Mouse (Mus musculus) midbrain, embryonic 16.5 days (tissue): Measurements from ENCODE around the gene Rapgef1. TPM values are rescaled to one million over a fixed set of nuclear protein-coding genes. Genes with fewer than 3 reads are reported as not detected.

ENCODE experiments used
- ATAC-seq: fragments of 200-750 bp; cut with Nextera tagmentation; 2 replicates; pipeline ENCODE4 v1.8.0; 2017; ENCODE audit warnings: moderate TSS enrichment
- H3K27ac ChIP-seq: fragments of 300-500 bp; sonication (generic); 2 replicates; pipeline ENCODE4 v1.5.1; 2014; ENCODE audit warnings: mild to moderate bottlenecking, low read length, mixed read lengths
- H3K27me3 ChIP-seq: fragments of 300-500 bp; sonication (generic); 2 replicates; pipeline ENCODE4 v1.6.1; 2014; ENCODE audit warnings: low read depth, low read length, mixed read lengths; ENCODE audit not compliant: control insufficient read depth, insufficient read depth
- H3K36me3 ChIP-seq: fragments of 300-500 bp; sonication (generic); 2 replicates; pipeline ENCODE4 v1.6.1; 2014; ENCODE audit warnings: mild to moderate bottlenecking, low read length, moderate library complexity, mixed read lengths; ENCODE audit not compliant: control insufficient read depth, insufficient read depth
- H3K4me1 ChIP-seq: fragments of 300-500 bp; sonication (generic); 2 replicates; pipeline ENCODE4 v1.6.1; 2014; ENCODE audit warnings: mild to moderate bottlenecking, low read length, mixed read lengths; ENCODE audit not compliant: control insufficient read depth, insufficient read depth
- H3K4me2 ChIP-seq: fragments of 300-500 bp; sonication (generic); 2 replicates; pipeline ENCODE4 v1.6.1; 2014; ENCODE audit warnings: mild to moderate bottlenecking, low read length, mixed read lengths
- H3K4me3 ChIP-seq: fragments of 300-500 bp; sonication (generic); 2 replicates; pipeline ENCODE4 v1.5.1; 2014; ENCODE audit warnings: low read depth, mild to moderate bottlenecking, low read length, moderate library complexity, mixed read lengths
- H3K9ac ChIP-seq: fragments of 300-500 bp; sonication (generic); 2 replicates; pipeline ENCODE4 v1.6.1; 2014; ENCODE audit warnings: low read depth, low read length, mixed read lengths
- H3K9me3 ChIP-seq: fragments of 300-500 bp; sonication (generic); replicated peaks from 2 replicates; pipeline ENCODE4 v1.6.1; 2014; ENCODE audit warnings: mild to moderate bottlenecking, low read length, mixed read lengths; ENCODE audit not compliant: control insufficient read depth, poor library complexity, severe bottlenecking
- WGBS: fragments of 180-500 bp; shearing (Covaris S2); extraction: QIAGEN DNeasy Blood & Tissue Kit; methylation state at CpG from one replicate; pipeline ENCODE4 v1.1.7; 2014; 5-methylcytosine and 5-hydroxymethylcytosine counted together
- polyA plus RNA-seq: library from polyadenylated mRNA; unstranded; fragments of >200 nt; fragmentation: Nextera tagmentation; extraction: Ambion mirVana; gene quantifications from 2 replicates; pipeline ENCODE4 v1.2.1, GENCODE M21; 2015

Rapgef1 gene
- polyA plus RNA-seq, 1 experiment from 2014 or later = 18.1 TPM

GRCm38 (mm10) chr2:29698421-29699290, 79.1 kb downstream of the Rapgef1 start:
- H3K4me3 ChIP-seq = no peak overlapping the region
- 92% methylated on average over 6 of the region's 6 CpGs for WGBS
- no peak for ATAC-seq

GRCm38 (mm10) chr2:29700898-29701297, 81.4 kb downstream of the Rapgef1 start:
- H3K9ac ChIP-seq = no peak overlapping the region
- H3K36me3 ChIP-seq = peaks cover 46% of the 10 kb centered on the region
- H3K4me2 ChIP-seq = no peak overlapping the region
- no peaks in the 10 kb centered on the region for H3K4me1 ChIP-seq
- H3K4me3 ChIP-seq = no peak overlapping the region
- H3K9me3 ChIP-seq = no peaks in the 10 kb centered on the region
- H3K27ac ChIP-seq = no peak overlapping the region
- no peak for ATAC-seq
- H3K27me3 ChIP-seq = no peaks in the 10 kb centered on the region

More at GRCm38 (mm10) chr2:29698421-29699290, 79.1 kb downstream of the Rapgef1 start:
- H3K36me3 ChIP-seq = peaks cover 35% of the 10 kb centered on the region
- H3K4me2 ChIP-seq = no peak overlapping the region
- H3K4me1 ChIP-seq = no peaks in the 10 kb centered on the region
- H3K9ac ChIP-seq = no peak overlapping the region
- H3K27ac ChIP-seq = no peak overlapping the region
- H3K9me3 ChIP-seq = no peaks in the 10 kb centered on the region
- no peaks in the 10 kb centered on the region for H3K27me3 ChIP-seq

- no peaks in the 10 kb centered on the region for H3K27me3 ChIP-seq
- no peak for ATAC-seq
- H3K4me3 ChIP-seq = no peak overlapping the region
- no peaks in the 10 kb centered on the region for H3K4me1 ChIP-seq
- H3K27ac ChIP-seq = no peak overlapping the region
- 87% methylated on average over 6 of the region's 6 CpGs for WGBS
- H3K36me3 ChIP-seq = peaks cover 47% of the 10 kb centered on the region
- H3K9ac ChIP-seq = no peak overlapping the region
- no peak overlapping the region for H3K4me2 ChIP-seq
- H3K9me3 ChIP-seq = no peaks in the 10 kb centered on the region
These were observed 81.9 kb downstream of the Rapgef1 start for GRCm38 (mm10) chr2:29701393-29701792.

GRCm38 (mm10) chr2:29702189-29702588, 82.7 kb downstream of the Rapgef1 start:
- Histone ChIP-seq H3K9me3 (no peaks in the 10 kb centered on the region), H3K27me3 (no peaks in the 10 kb centered on the region), H3K36me3 (peaks cover 52% of the 10 kb centered on the region), H3K27ac (no peak overlapping the region), H3K4me2 (no peak overlapping the region), H3K4me1 (no peaks in the 10 kb centered on the region), H3K4me3 (no peak overlapping the region), H3K9ac (no peak overlapping the region)
- WGBS = 96% methylated on average over 8 of the region's 8 CpGs
- ATAC-seq = no peak

GRCm38 (mm10) chr2:29703104-29704081, 83.9 kb downstream of the Rapgef1 start:
- Histone ChIP-seq H3K4me3 (no peak overlapping the region), H3K36me3 (peaks cover 62% of the 10 kb centered on the region), H3K4me1 (no peaks in the 10 kb centered on the region), H3K9ac (no peak overlapping the region), H3K9me3 (no peaks in the 10 kb centered on the region), H3K4me2 (no peak overlapping the region), H3K27me3 (no peaks in the 10 kb centered on the region), H3K27ac (no peak overlapping the region)
- WGBS = 93% methylated on average over 9 of the region's 9 CpGs
- no peak for ATAC-seq

GRCm38 (mm10) chr2:29705493-29705892, 86.0 kb downstream of the Rapgef1 start:
- WGBS = 92% methylated on average over 3 of the region's 3 CpGs
- no peaks in the 10 kb centered on the region for H3K4me1 ChIP-seq
- no peak for ATAC-seq
- H3K4me2 ChIP-seq = no peak overlapping the region
- peaks cover 57% of the 10 kb centered on the region for H3K36me3 ChIP-seq
- no peak overlapping the region for H3K9ac ChIP-seq
- H3K4me3 ChIP-seq = no peak overlapping the region
- no peak overlapping the region for H3K27ac ChIP-seq
- no peaks in the 10 kb centered on the region for H3K9me3 ChIP-seq
- no peaks in the 10 kb centered on the region for H3K27me3 ChIP-seq

- Histone ChIP-seq H3K36me3 (peaks cover 54% of the 10 kb centered on the region), H3K4me1 (no peaks in the 10 kb centered on the region), H3K9ac (no peak overlapping the region), H3K9me3 (no peaks in the 10 kb centered on the region), H3K27me3 (no peaks in the 10 kb centered on the region), H3K4me3 (no peak overlapping the region), H3K4me2 (no peak overlapping the region), H3K27ac (no peak overlapping the region)
- ATAC-seq = no peak
- 93% methylated on average over 18 of the region's 18 CpGs for WGBS
These were observed 87.5 kb downstream of the Rapgef1 start for GRCm38 (mm10) chr2:29706726-29707620.

GRCm38 (mm10) chr2:29707731-29708130, 88.2 kb downstream of the Rapgef1 start:
- Histone ChIP-seq H3K27ac (no peak overlapping the region), H3K9me3 (no peaks in the 10 kb centered on the region), H3K9ac (no peak overlapping the region), H3K27me3 (no peaks in the 10 kb centered on the region), H3K4me2 (no peak overlapping the region), H3K36me3 (peaks cover 47% of the 10 kb centered on the region), H3K4me3 (no peak overlapping the region), H3K4me1 (no peaks in the 10 kb centered on the region)
- ATAC-seq = no peak
- 86% methylated on average over 4 of the region's 4 CpGs for WGBS
